Mouse (Mus musculus): ENCODE measurements around the gene Npc2.

GRCm38 (mm10) chr12:84714578-84714977 is 58.4 kb downstream of the Npc2 start:
- no peak for TF ChIP-seq GATA1 (IDR thresholded peaks at IDR 0.05; ENCODE audit: low read length)
- no peak for TF ChIP-seq TAL1 (IDR thresholded peaks at IDR 0.05; ENCODE audit: low read length)
